Mouse (Mus musculus): ENCODE results near the gene Sox6. TPM values are rescaled to one million over a fixed set of nuclear protein-coding genes. Genes with fewer than 3 reads are reported as not detected.

Sox6 gene
- polyA plus RNA-seq, 1 experiment, result 3.9 TPM

- Histone ChIP-seq H3K4me3 (replicated peaks; ENCODE audit: extremely low read depth, low read depth, low read length) (no peak overlapping the region), H3K4me1 (ENCODE audit: control insufficient read depth, insufficient read depth, low read length) (no peaks in the 10 kb centered on the region)
- TF ChIP-seq POLR2A (IDR thresholded peaks at IDR 0.05; ENCODE audit: borderline replicate concordance, extremely low read depth, low read depth, low read length) (no peak), CTCF (IDR thresholded peaks at IDR 0.05; ENCODE audit: insufficient read depth, low read length) (no peak)
- 63% methylated on average over 5 of the region's 5 CpGs for WGBS
- DNase-seq, result no peak
Observed at GRCm38 (mm10) chr7:115903931-115904797, 134.4 kb downstream of the Sox6 start.

GRCm38 (mm10) chr7:115903368-115903767, 135.2 kb downstream of the Sox6 start:
- Histone ChIP-seq H3K4me3 (replicated peaks; ENCODE audit: extremely low read depth, low read depth, low read length) (no peak overlapping the region), H3K4me1 (ENCODE audit: control insufficient read depth, insufficient read depth, low read length) (no peaks in the 10 kb centered on the region)
- no peak for DNase-seq
- TF ChIP-seq POLR2A (IDR thresholded peaks at IDR 0.05; ENCODE audit: borderline replicate concordance, extremely low read depth, low read depth, low read length), result no peak
- TF ChIP-seq CTCF (IDR thresholded peaks at IDR 0.05; ENCODE audit: insufficient read depth, low read length), result no peak
- WGBS, result 80% methylated on average over 1 of the region's 1 CpGs

- no peak for DNase-seq
- WGBS, result 59% methylated on average over 6 of the region's 6 CpGs
Observed at GRCm38 (mm10) chr7:115895831-115896230, 142.8 kb downstream of the Sox6 start.

GRCm38 (mm10) chr7:115895028-115895671, 143.4 kb downstream of the Sox6 start:
- no peak for TF ChIP-seq CTCF (IDR thresholded peaks at IDR 0.05; ENCODE audit: insufficient read depth, low read length)
- no peak for TF ChIP-seq POLR2A (IDR thresholded peaks at IDR 0.05; ENCODE audit: borderline replicate concordance, extremely low read depth, low read depth, low read length)
- Histone ChIP-seq H3K4me1 (ENCODE audit: control insufficient read depth, insufficient read depth, low read length) (no peaks in the 10 kb centered on the region), H3K4me3 (replicated peaks; ENCODE audit: extremely low read depth, low read depth, low read length) (no peak overlapping the region)
- DNase-seq, result no peak
- 68% methylated on average over 4 of the region's 4 CpGs for WGBS

More at GRCm38 (mm10) chr7:115895831-115896230, 142.8 kb downstream of the Sox6 start:
- TF ChIP-seq POLR2A (IDR thresholded peaks at IDR 0.05; ENCODE audit: borderline replicate concordance, extremely low read depth, low read depth, low read length) (no peak), CTCF (IDR thresholded peaks at IDR 0.05; ENCODE audit: insufficient read depth, low read length) (no peak)
- Histone ChIP-seq H3K4me1 (ENCODE audit: control insufficient read depth, insufficient read depth, low read length) (no peaks in the 10 kb centered on the region), H3K4me3 (replicated peaks; ENCODE audit: extremely low read depth, low read depth, low read length) (no peak overlapping the region)

GRCm38 (mm10) chr7:115891482-115891881, 147.1 kb downstream of the Sox6 start:
- WGBS, result 88% methylated on average over 3 of the region's 3 CpGs
- DNase-seq, result no peak
- TF ChIP-seq CTCF (IDR thresholded peaks at IDR 0.05; ENCODE audit: insufficient read depth, low read length) (no peak), POLR2A (IDR thresholded peaks at IDR 0.05; ENCODE audit: borderline replicate concordance, extremely low read depth, low read depth, low read length) (no peak)
- H3K4me3 ChIP-seq (replicated peaks; ENCODE audit: extremely low read depth, low read depth, low read length), result no peak overlapping the region
- no peaks in the 10 kb centered on the region for H3K4me1 ChIP-seq (ENCODE audit: control insufficient read depth, insufficient read depth, low read length)

GRCm38 (mm10) chr7:115889926-115890325, 148.7 kb downstream of the Sox6 start:
- Histone ChIP-seq H3K4me3 (replicated peaks; ENCODE audit: extremely low read depth, low read depth, low read length) (no peak overlapping the region), H3K4me1 (ENCODE audit: control insufficient read depth, insufficient read depth, low read length) (no peaks in the 10 kb centered on the region)
- WGBS, result 80% methylated on average over 7 of the region's 7 CpGs
- TF ChIP-seq POLR2A (IDR thresholded peaks at IDR 0.05; ENCODE audit: borderline replicate concordance, extremely low read depth, low read depth, low read length) (no peak), CTCF (IDR thresholded peaks at IDR 0.05; ENCODE audit: insufficient read depth, low read length) (no peak)
- DNase-seq, result no peak

- no peak overlapping the region for H3K4me3 ChIP-seq (replicated peaks; ENCODE audit: extremely low read depth, low read depth, low read length)
- TF ChIP-seq POLR2A (IDR thresholded peaks at IDR 0.05; ENCODE audit: borderline replicate concordance, extremely low read depth, low read depth, low read length) (no peak), CTCF (IDR thresholded peaks at IDR 0.05; ENCODE audit: insufficient read depth, low read length) (no peak)
- DNase-seq, result no peak
- 87% methylated on average over 1 of the region's 1 CpGs for WGBS
- H3K4me1 ChIP-seq (ENCODE audit: control insufficient read depth, insufficient read depth, low read length), result no peaks in the 10 kb centered on the region
Observed at GRCm38 (mm10) chr7:115888561-115888960, 150.0 kb downstream of the Sox6 start.

- no peaks in the 10 kb centered on the region for H3K4me1 ChIP-seq (ENCODE audit: control insufficient read depth, insufficient read depth, low read length)
- H3K4me3 ChIP-seq (replicated peaks; ENCODE audit: extremely low read depth, low read depth, low read length), result no peak overlapping the region
- TF ChIP-seq POLR2A (IDR thresholded peaks at IDR 0.05; ENCODE audit: borderline replicate concordance, extremely low read depth, low read depth, low read length), result no peak
- no peak for TF ChIP-seq CTCF (IDR thresholded peaks at IDR 0.05; ENCODE audit: insufficient read depth, low read length)
- no peak for DNase-seq
- WGBS, result 83% methylated on average over 7 of the region's 7 CpGs
Observed at GRCm38 (mm10) chr7:115888120-115888519, 150.5 kb downstream of the Sox6 start.

- Histone ChIP-seq H3K4me3 (replicated peaks; ENCODE audit: extremely low read depth, low read depth, low read length) (no peak overlapping the region), H3K4me1 (ENCODE audit: control insufficient read depth, insufficient read depth, low read length) (no peaks in the 10 kb centered on the region; the same call in 1 of the 2 replicates)
- WGBS, result 88% methylated on average over 2 of the region's 2 CpGs
- TF ChIP-seq POLR2A (IDR thresholded peaks at IDR 0.05; ENCODE audit: borderline replicate concordance, extremely low read depth, low read depth, low read length) (no peak), CTCF (IDR thresholded peaks at IDR 0.05; ENCODE audit: insufficient read depth, low read length) (no peak)
- DNase-seq, result no peak
Observed at GRCm38 (mm10) chr7:115872903-115873302, 165.7 kb downstream of the Sox6 start.

All from lung, adult 2 months (tissue).